ENCODE assay signal across 22 mouse cellular contexts in the genomic region with DNA sequence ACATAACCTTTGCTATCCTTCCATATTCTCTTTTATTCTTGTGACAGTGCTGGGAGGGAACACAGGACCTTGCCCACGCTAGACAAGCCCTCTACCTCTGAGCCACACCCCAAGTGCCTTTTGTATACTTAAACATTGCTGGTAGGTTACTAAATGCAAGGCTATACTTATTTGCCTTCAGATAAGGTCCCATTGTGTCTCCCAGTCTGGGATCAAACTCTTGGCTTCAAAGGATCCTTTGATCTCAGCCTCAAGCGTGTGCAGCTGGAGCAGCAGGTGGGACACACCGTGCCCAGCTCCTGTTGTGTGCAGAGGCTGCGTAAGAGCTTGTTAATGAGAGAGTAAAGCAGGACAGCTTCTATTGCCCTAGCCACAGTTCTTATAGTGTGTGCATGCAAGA. TPM values are rescaled to one million over a fixed set of nuclear protein-coding genes. Genes with fewer than 3 reads are reported as not detected.
"Had no signal": no experiment of that assay in that cellular context is flagged by ENCODE, and none has a peak within 500 bp of the region (broad histone marks: within the 10 kb centered on the region; RNA-seq: fewer than 3 reads in every experiment).

No protein-coding gene starts in this region.

- H3K27ac ChIP-seq: kidney, embryonic 15.5 days; left cerebral cortex, adult 2 months; limb, embryonic 12.5 days; liver, embryonic 13.5 days; macrophage; midbrain, embryonic 15.5 days; neural tube, embryonic 13.5 days had no signal

- DNase-seq: kidney, adult 18-20 months; kidney, postnatal 14 days; liver; liver, embryonic 13.5 days; liver, postnatal 0 days; lung, postnatal 10 days; retina, postnatal 1 day; right cerebral cortex, postnatal 4 days; thymus, adult 2 months; thymus, postnatal 25 days had no signal

- H3K9ac ChIP-seq: kidney, embryonic 15.5 days; limb, embryonic 12.5 days; liver, embryonic 13.5 days; liver, postnatal 0 days; midbrain, embryonic 15.5 days; neural tube, embryonic 13.5 days had no signal

- H3K9me3 ChIP-seq: kidney, embryonic 15.5 days; limb, embryonic 12.5 days; liver, embryonic 13.5 days; megakaryocyte, embryonic 14.5 days; midbrain, embryonic 15.5 days; neural tube, embryonic 13.5 days had no signal

- H3K4me2 ChIP-seq: kidney, embryonic 15.5 days; limb, embryonic 12.5 days; liver, embryonic 13.5 days; midbrain, embryonic 11.5 days; midbrain, embryonic 15.5 days; neural tube, embryonic 13.5 days had no signal

- ATAC-seq: liver, postnatal 0 days; midbrain, embryonic 15.5 days had no signal

- H3K27me3 ChIP-seq: kidney, embryonic 15.5 days; limb, embryonic 12.5 days; liver, embryonic 13.5 days; midbrain, embryonic 15.5 days had no signal

- H3K4me1 ChIP-seq: kidney, embryonic 15.5 days; limb, embryonic 12.5 days; liver, embryonic 13.5 days; megakaryocyte, embryonic 14.5 days; midbrain, embryonic 15.5 days; neural tube, embryonic 13.5 days had no signal

- H3K36me3 ChIP-seq: kidney, embryonic 15.5 days; limb, embryonic 12.5 days; liver, embryonic 13.5 days; midbrain, embryonic 15.5 days; neural tube, embryonic 13.5 days had no signal

- H3K4me3 ChIP-seq: kidney, embryonic 15.5 days; left cerebral cortex, adult 2 months; limb, embryonic 12.5 days; liver, embryonic 13.5 days; megakaryocyte, embryonic 14.5 days; midbrain, embryonic 15.5 days; neural tube, embryonic 13.5 days had no signal

RNA-seq across cellular contexts. Expression of gene Upk3a, which starts 10.8 kb away (rescaled TPM):
- total RNA-seq: layer of hippocampus, postnatal 25 days; left cerebral cortex, adult 2 months; left cerebral cortex, postnatal 36 days; monocyte, adult 5-6 weeks had no signal
- polyA plus RNA-seq: limb, embryonic 12.5 days; liver, embryonic 13.5 days; liver, postnatal 0 days; macrophage; midbrain, embryonic 11.5 days; spleen, adult 2 months had no signal
